Mouse (Mus musculus) liver, postnatal 0 days (tissue): ENCODE measurements at regions not wholly inside any gene's neighbourhood (a gene's known extent, or its start where the extent isn't known, plus 50 kb on each side); places are given as distances from the start of the nearest gene placed in this dataset.

Source experiments
- ATAC-seq: fragments of 200-750 bp; cut with Nextera tagmentation; 2 replicates; pipeline ENCODE4 v1.8.0; 2017; ENCODE audit warnings: mild to moderate bottlenecking, moderate library complexity
- DNase-seq: peaks from one replicate; pipeline ENCODE4 v3.0.0-alpha.2; 2016
- H3K27ac ChIP-seq: fragments of 300-500 bp; sonication (generic); 2 replicates; pipeline ENCODE4 v1.5.1; 2014; ENCODE audit warnings: antibody characterized with exemption, moderate library complexity, mild to moderate bottlenecking, low read depth
- H3K27me3 ChIP-seq: fragments of 300-500 bp; sonication (generic); 2 replicates; pipeline ENCODE4 v1.6.1; 2014; ENCODE audit warnings: low read length, control low read depth, mixed read lengths; ENCODE audit not compliant: insufficient read depth
- H3K36me3 ChIP-seq: fragments of 300-500 bp; sonication (generic); replicated peaks from 2 replicates; pipeline ENCODE4 v1.6.1; 2014; ENCODE audit warnings: mild to moderate bottlenecking, control low read depth, low read length, moderate library complexity, mixed read lengths; ENCODE audit not compliant: insufficient read depth
- H3K4me1 ChIP-seq: fragments of 300-500 bp; sonication (generic); 2 replicates; pipeline ENCODE4 v1.6.1; 2014; ENCODE audit warnings: antibody characterized with exemption, mild to moderate bottlenecking, control low read depth; ENCODE audit not compliant: insufficient read depth
- H3K4me2 ChIP-seq: fragments of 300-500 bp; sonication (generic); 2 replicates; pipeline ENCODE4 v1.6.1; 2014; ENCODE audit warnings: low read depth, mild to moderate bottlenecking, low read length, moderate library complexity, mixed read lengths
- H3K4me3 ChIP-seq: fragments of 300-500 bp; sonication (generic); 2 replicates; pipeline ENCODE4 v1.5.1; 2014; ENCODE audit warnings: low read depth, low read length
- H3K9ac ChIP-seq: fragments of 300-500 bp; sonication (generic); replicated peaks from 2 replicates; pipeline ENCODE4 v1.6.1; 2014; ENCODE audit warnings: mild to moderate bottlenecking, moderate library complexity
- H3K9me3 ChIP-seq: fragments of 300-500 bp; sonication (generic); 2 replicates; pipeline ENCODE4 v1.6.1; 2016; ENCODE audit warnings: mild to moderate bottlenecking, control low read depth, low read length, mixed read lengths
- CTCF ChIP-seq: sonication (generic); IDR thresholded peaks from 2 replicates; pipeline ENCODE4 v1.5.1; 2016; ENCODE audit warnings: antibody characterized with exemption, low read depth
- EP300 ChIP-seq: IDR thresholded peaks from 2 replicates; pipeline ENCODE4 v1.6.1; 2016; ENCODE audit warnings: antibody characterized with exemption, low read depth, mild to moderate bottlenecking
- WGBS: fragments of 180-500 bp; shearing (Covaris S2); extraction: QIAGEN DNeasy Blood & Tissue Kit; methylation state at CpG from one replicate; pipeline ENCODE4 v1.1.7; 2014; ENCODE audit not compliant: insufficient replicate concordance; 5-methylcytosine and 5-hydroxymethylcytosine counted together

DNA sequence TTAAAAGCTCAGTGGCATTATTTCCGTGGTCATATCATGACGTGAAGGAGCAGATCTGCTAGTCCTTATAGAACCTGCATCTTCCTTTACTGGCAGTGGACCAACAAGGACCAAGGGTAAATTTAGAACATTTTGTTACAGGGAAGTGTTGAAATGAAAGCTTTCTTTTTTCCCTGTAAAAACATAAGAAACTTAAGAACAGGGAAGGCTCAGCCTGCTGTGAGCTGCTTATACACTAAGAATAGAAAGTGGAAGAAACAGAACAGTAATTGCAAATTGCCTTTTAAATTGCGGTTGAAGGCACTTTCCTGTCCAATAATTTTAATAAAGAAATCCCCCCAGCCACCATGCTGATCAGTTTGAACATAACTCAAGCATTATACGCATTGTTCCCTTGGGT lies 140.4 kb downstream of the Lca5 start:
- H3K9ac ChIP-seq: no peak overlapping the region
- ATAC-seq: no peak
- no peak for TF ChIP-seq CTCF
- TF ChIP-seq EP300: no peak
- WGBS: 62% methylated on average over 4 of the region's 4 CpGs
- H3K27me3 ChIP-seq: no peaks in the 10 kb centered on the region
- no peak overlapping the region for H3K27ac ChIP-seq
- H3K4me3 ChIP-seq: no peak overlapping the region
- no peaks in the 10 kb centered on the region for H3K9me3 ChIP-seq
- no peak for DNase-seq
- no peak overlapping the region for H3K4me2 ChIP-seq
- H3K4me1 ChIP-seq: no peaks in the 10 kb centered on the region
- H3K36me3 ChIP-seq: no peaks in the 10 kb centered on the region

DNA sequence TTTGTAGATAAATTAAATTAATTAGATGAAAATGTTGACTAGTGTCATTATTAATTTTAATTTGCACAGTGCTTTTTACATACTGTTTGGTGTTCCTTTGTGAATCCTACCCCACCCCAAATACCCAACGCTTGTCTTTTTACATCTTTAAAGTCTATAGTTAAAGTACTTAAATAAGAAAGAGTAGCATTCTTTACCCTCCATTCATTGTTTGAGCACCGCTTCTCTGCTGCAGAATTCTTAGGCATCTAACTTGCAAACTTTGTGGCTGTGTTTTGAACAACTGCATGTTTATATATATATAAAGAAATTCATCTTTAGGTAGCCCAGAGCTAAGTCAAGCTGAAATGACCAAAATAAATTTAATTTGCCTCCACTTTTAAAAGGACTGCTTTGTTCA lies 140.9 kb downstream of the Lca5 start:
- no peaks in the 10 kb centered on the region for H3K27me3 ChIP-seq
- H3K27ac ChIP-seq: no peak overlapping the region
- no peak overlapping the region for H3K9ac ChIP-seq
- no peaks in the 10 kb centered on the region for H3K4me1 ChIP-seq
- H3K36me3 ChIP-seq: no peaks in the 10 kb centered on the region
- no peak overlapping the region for H3K4me2 ChIP-seq
- no peak overlapping the region for H3K4me3 ChIP-seq
- DNase-seq: no peak
- H3K9me3 ChIP-seq: no peaks in the 10 kb centered on the region
- WGBS: 79% methylated on average over 2 of the region's 2 CpGs
- no peak for ATAC-seq
- TF ChIP-seq EP300 (no peak), CTCF (no peak)

DNA sequence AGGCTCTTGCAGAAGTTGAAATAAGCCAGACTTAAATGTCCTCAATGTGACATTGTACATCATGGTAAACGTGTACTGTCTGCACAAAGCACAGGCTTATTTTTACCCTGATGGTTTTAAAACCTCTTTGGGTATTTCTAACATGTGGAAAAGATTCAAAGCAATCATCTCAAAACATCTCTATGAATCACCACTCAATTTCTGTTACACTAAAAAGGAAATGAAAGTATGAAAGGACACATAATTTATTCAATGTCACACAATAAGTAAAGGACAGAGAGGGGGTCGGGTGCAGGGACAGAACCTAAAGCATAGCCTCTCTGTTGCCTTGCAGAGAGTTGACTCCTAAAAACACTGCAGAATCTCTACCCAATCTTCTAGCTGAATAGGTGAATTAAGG lies 141.3 kb downstream of the Lca5 start:
- 53% methylated on average over 2 of the region's 2 CpGs for WGBS
- no peak for DNase-seq
- Histone ChIP-seq H3K9ac (no peak overlapping the region), H3K4me3 (no peak overlapping the region), H3K4me1 (no peaks in the 10 kb centered on the region), H3K9me3 (no peaks in the 10 kb centered on the region), H3K27ac (no peak overlapping the region), H3K4me2 (no peak overlapping the region), H3K36me3 (no peaks in the 10 kb centered on the region), H3K27me3 (no peaks in the 10 kb centered on the region)
- no peak for ATAC-seq
- TF ChIP-seq EP300 (no peak), CTCF (no peak)

DNA sequence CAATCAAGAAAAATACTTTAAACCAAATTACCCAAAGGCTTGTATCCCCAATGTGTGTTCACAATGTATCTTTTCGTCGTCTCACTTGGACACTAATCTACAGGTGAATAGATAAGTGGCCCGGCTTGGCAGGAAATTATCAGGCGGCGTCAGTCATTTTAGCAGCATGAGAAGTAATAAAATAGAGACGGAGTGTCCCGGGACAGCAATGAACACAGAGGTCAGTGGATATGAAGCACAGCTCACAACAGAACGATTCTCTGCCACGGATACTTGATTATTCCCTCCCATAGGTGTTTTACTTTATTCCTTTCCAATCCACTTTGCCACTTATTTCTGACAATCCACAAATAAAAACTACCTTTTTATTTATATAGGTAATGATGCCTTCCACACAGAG lies 145.5 kb downstream of the Lca5 start:
- Histone ChIP-seq H3K4me2 (no peak overlapping the region), H3K9me3 (no peaks in the 10 kb centered on the region), H3K4me3 (no peak overlapping the region), H3K4me1 (no peaks in the 10 kb centered on the region), H3K9ac (no peak overlapping the region), H3K27me3 (no peaks in the 10 kb centered on the region), H3K36me3 (no peaks in the 10 kb centered on the region), H3K27ac (no peak overlapping the region)
- TF ChIP-seq EP300: no peak
- ATAC-seq (no peak), DNase-seq (no peak)
- 72% methylated on average over 9 of the region's 9 CpGs for WGBS

DNA sequence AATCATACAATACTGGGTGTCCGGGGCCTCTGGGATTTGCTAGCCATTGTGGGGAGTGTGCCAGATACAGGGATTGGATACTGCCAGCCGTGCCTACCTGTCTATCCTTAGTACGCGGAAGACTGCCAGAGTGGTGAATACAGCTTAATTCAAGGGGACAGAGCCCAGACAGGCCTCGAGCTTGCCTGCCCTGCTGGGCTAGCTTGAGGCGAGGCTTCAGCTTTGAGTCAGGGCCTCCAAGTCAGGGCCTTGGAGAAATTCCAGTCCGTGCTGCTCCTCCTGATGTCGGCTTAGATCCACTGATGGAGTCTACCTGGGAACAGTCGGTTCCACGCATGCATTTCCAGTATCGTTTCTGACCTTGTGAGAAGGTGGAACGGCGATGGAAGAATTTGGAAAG lies 146.5 kb downstream of the Lca5 start:
- ATAC-seq: no peak
- Histone ChIP-seq H3K9me3 (no peaks in the 10 kb centered on the region), H3K4me2 (no peak overlapping the region), H3K27me3 (no peaks in the 10 kb centered on the region), H3K27ac (no peak overlapping the region), H3K4me1 (no peaks in the 10 kb centered on the region), H3K36me3 (no peaks in the 10 kb centered on the region), H3K9ac (no peak overlapping the region), H3K4me3 (no peak overlapping the region)
- no peak for DNase-seq
- TF ChIP-seq EP300: no peak
- TF ChIP-seq CTCF: no peak
- WGBS: 81% methylated on average over 13 of the region's 13 CpGs

DNA sequence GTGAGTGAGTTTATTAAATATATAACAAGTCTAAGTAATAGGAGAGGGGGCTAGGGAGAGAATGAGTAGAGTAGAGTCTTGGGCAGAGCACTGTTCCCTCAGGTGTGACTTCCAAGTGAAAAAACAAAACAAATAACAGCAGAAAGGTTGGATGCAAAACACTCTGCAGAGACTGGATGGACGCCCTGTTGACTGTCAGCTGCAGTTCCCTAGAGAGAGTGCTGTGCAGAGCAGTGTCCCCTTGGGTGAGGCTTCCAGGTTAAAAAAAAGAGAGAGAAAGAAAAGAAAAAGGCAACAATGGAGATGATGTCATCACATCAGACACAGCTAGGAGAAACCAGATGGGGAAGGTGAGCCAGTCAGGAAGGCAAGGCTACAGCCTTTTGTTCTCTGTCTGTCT lies 137.6 kb upstream of the Hmgn3 start:
- DNase-seq (no peak), ATAC-seq (no peak)
- Histone ChIP-seq H3K4me2 (no peak overlapping the region), H3K9ac (no peak overlapping the region), H3K9me3 (no peaks in the 10 kb centered on the region), H3K36me3 (no peaks in the 10 kb centered on the region), H3K4me3 (no peak overlapping the region), H3K27ac (peak overlapping the region; percentile 55), H3K4me1 (no peaks in the 10 kb centered on the region), H3K27me3 (no peaks in the 10 kb centered on the region)
- TF ChIP-seq EP300 (no peak), CTCF (no peak)
- 55% methylated on average over 1 of the region's 1 CpGs for WGBS

DNA sequence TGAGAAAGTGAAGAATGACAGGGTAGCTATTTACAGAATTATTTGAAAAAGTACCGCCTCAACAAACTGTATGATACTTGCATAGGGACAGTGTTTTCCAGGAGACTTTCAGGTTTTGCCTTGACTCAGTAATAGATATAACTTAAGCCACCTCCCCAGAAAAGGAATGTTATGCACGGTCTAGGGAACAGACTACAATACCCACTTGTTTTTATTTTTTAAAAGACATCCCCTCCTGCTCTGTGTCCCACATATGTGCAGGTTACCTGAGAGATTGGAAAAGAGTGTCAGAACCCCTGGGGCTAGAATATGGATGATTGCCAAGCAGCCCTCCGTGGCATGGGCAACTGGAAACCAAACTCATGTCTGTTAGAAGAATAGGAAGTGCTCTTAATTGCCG lies 137.2 kb upstream of the Hmgn3 start:
- H3K27ac ChIP-seq: peak overlapping the region; percentile 55
- H3K9me3 ChIP-seq: no peaks in the 10 kb centered on the region
- H3K4me1 ChIP-seq: no peaks in the 10 kb centered on the region
- no peak for DNase-seq
- no peaks in the 10 kb centered on the region for H3K36me3 ChIP-seq
- no peaks in the 10 kb centered on the region for H3K27me3 ChIP-seq
- no peak overlapping the region for H3K4me3 ChIP-seq
- no peak for TF ChIP-seq EP300
- TF ChIP-seq CTCF: no peak
- H3K4me2 ChIP-seq: no peak overlapping the region
- no peak for ATAC-seq
- 56% methylated on average over 4 of the region's 4 CpGs for WGBS
- H3K9ac ChIP-seq: no peak overlapping the region
